Mouse (Mus musculus): ENCODE measurements at regions not wholly inside any gene's neighbourhood (a gene's known extent, or its start where the extent isn't known, plus 50 kb on each side); places are given as distances from the start of the nearest gene placed in this dataset.

DNA sequence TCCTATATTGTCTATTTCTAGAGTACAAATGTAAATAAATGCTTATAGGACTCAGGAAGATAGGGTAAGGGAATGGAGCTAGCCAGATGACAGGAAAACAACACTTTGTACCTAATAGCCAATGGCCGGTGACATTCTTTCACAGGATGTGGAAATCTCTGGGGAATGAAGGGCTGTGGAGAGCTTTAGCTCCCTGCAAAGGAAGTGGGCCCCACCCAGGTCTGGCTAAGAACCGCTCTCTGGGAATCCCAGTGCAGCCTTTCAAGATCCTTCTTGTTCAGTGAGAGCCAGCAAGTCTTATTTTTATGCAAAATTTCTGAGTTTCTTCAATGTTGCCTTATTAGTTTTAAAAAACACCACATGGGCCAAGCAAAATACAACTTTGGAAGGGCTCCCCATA is 54.7 kb upstream of the Pappa2 start:
- DNase-seq (ENCODE audit: low spot score), result no peak

DNA sequence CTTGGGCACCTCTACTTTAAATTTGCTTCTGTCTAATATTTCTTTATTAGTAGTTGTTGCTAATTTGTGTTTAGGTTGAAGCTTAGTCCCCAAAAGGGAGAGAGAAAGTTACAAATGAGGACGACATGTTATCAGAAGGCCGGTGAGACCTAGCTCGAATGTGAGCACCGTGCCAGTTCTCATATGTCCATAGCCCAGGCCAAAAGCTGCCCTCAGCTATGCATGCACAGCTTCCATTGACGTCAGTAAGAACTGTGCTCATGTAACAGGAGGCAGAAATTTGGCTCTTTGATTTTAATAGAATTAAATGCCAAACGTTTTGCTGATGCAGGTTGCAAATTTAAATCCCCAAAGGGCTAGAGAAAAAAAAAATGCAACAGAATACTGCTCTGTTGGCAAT is 56.1 kb upstream of the Pappa2 start:
- DNase-seq (ENCODE audit: low spot score), result no peak

DNA sequence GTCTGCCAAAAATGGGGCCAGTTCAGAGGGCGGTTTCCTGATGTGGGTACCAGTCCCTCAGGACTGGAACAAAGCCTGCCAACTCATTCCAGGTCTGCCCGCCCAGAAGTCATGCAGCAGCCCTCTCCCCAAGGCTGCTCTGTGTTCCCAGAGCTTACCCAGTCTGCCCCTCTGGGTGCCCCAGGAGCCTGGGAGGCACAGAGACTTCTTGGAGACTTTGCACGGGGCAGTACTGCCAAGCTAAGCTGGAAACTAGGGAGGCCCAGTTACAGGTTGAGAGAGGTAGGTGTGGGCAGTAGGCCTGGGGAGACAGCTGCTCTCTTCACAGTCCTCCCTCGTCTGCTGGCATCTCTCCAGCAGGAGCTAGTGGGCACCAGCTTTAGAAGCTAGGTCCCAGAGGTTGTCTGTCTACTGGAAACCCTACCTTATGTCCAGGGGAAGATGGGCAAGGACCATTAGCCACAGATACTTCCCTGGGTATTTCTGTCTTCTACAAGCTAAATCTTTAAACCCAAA is 65.6 kb upstream of the Pappa2 start:
- no peak for DNase-seq (ENCODE audit: low spot score)

DNA sequence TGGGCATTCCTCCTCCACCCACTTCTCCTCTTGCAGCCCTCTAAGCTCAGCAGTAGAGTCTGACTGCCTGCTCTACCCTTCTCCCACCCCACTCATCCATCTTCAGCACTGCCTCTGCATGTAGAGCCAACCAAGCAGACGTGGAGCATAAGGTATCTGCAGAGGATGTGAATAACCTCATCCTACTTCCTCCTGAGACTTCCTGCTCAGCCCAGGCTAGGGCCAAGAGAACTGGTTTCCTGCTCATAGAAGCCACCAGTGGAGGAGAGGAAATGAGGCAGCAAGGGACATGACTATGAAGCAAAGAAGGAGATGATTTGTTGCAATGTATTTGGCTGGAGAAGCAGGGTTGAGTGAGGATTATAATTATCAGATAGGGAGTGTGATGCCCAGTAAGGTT is 84.7 kb upstream of the Pappa2 start:
- DNase-seq (ENCODE audit: low spot score), result no peak

DNA sequence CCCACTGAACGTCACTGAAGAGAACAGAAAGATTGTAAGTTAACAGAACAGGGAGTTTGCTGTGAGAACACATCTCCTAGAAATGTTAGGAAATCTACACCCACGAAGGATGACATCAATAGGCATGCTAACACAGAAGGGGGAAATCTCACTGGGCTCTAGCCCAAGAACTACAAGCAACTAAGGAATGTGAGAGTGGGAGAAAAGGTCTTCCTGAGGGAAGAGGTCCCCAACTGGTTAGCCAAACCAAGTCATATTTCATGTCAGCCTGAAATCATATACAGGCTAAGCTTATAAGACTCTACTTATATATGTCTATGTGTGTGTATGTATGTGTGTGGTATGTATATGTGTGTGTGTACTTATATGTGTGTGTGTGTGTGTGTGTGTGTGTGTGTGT is 118.9 kb upstream of the Pappa2 start:
- DNase-seq (ENCODE audit: low spot score), result no peak

DNA sequence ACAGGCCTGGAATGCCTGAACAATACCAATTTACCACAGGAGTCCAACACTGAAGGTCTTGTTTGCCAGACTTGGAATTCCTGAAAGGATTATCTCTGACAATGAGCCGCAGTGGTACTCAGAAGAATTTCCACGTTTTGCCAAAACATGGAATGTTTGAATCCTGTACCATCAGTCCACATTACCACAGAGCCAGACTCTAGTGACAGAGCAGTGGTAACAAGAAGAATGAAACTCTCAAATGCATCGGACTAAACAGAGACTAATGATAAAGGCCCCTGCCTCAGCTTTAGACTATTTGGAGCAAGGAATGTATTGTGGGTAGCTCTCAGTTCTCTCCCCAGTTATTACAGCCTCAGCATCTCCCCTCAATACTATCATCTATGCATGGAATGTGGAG is 109.9 kb upstream of the Cop1 start:
- DNase-seq (ENCODE audit: low spot score), result no peak

DNA sequence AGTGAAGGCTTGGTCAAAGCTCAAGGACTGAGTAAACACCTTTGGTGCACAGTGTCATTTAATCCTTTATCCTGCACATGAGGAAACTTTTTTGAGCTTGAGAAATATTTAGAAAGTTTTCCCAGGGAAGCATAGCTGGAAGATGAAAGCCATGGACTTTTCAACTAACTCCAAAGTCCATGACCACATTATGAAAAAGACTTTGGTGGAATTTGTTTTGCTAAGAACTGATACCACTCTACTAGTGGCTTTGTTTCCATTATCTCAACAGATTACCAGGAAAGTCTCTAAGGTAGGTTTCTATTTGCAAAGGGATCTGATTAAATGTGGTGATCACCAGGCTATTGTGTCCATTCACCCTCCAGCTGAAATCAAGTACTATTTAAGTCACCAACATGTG is 107.2 kb upstream of the Cop1 start:
- no peak for DNase-seq (ENCODE audit: low spot score)

DNA sequence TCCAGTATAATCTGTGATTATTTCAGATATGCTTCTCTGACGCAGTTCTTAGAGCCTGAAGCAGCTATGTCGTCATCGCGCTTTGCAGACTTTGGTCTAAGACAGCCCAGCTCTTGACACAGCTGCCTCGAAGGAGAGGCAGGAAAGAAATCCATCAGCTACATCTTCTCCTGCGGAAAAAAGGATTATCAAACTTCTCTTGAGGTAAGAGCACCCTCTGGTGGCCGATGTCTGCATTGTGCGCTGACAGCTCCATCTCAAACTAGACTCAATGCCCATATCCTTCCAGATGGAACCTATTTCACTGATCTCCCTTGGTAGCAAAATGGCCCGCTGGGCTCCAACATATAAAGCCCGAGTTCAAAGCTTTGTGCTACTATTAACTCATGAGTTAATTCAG is 96.8 kb upstream of the Cop1 start:
- DNase-seq (ENCODE audit: low spot score), result peak; percentile 41

DNA sequence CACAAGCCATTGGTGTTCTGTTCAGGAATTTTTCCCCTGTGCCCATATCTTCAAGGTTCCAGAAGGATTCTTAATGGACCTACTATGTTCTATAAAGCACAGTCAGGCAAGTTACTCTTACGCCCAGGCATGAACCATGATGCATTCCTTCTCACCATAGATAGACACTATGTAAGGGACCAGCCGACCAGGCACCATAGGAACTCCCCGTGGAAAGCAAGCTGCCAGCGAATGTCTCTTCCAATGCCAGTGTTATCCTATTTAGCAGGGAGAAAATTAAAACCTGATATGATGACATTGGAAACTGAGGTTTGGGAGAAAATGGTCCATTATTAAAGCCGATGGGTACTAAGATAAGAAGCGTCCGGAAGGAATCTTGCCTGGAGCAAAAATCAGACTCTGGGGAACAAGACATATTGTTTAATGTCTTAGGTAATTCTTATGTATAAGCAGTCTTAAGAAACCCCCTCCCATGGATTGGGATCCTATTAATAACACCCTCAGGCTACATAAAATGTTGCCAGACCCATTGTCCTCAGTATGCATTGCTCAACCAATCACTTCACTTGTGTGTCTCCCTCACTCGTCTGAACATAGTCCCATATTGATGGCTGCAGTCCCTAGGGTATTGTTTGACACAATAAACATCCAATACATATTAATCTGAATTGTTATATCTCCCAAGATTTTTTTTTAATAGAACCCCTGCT is 84.2 kb upstream of the Cop1 start:
- no peak for DNase-seq (ENCODE audit: low spot score)

DNA sequence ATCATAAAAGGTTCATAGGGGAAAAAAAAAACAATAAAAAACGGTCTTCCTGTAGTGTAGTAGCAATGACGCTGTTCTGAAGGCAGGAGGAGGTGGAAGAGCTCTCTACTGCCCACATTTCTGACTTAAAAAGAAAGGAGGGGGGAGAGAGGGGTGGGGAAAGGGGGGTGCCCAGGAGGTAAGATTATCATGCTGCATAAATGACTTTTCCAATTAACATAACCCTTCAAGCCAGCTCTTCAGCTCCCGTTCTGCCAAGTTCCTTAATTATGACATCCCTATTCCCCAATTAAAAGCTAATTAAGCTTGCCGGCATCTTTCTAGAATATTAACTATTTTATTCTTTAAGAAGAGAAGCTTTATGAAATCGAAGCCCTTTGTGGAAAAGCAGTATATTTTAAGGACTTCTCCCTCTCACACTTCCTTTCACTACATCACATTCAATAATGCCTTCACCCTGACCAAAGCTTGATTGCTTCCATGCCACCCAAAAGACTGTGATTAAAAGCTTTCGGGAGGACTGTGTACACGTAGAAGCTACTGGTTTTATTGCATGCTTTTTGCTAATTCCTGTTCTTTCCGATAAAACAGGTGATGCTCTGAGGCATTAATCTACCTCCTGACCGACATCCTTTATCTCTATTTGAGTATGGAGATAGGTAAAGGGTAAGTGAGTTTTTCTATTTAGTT is 83.5 kb upstream of the Cop1 start:
- no peak for DNase-seq (ENCODE audit: low spot score)

DNA sequence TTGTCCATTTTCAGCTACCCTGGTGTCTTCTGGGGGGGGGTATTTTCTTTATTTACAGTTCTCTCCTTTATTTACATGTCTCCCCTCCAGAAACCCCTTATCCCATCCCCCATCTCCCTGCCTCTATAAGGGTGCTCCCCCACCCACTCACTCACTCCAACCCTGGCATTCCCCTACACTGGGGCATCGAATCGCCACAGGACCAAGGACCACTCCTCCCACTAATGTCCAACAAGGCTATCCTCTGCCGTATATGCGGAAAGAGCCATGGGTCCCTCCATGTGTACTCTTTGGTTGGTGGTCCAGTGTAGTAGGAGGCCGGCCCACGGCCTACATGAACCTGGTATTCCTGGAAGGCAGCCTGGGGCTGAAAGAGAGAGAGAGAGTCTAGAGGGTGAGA is 82.9 kb upstream of the Cop1 start:
- no peak for DNase-seq (ENCODE audit: low spot score)

DNA sequence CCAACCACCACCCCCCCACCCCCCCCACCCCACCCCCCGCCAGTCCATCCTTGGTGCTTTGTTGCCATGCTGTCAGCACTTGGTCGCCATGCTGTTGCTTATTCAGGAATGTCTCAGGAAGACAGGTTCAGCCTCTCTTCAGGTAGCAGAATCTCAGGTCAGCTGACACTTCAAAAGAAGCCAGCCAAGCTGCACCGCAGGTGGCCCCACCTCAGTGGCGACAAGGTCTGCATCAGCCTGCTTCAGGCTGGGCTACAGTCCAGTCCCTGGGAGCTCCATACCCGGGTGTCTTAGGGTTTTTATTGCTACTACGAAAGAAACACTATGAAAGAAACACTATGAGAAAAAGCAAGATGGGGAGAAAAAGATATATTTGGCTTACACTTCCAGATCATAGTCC is 82.4 kb upstream of the Cop1 start:
- DNase-seq (ENCODE audit: low spot score), result no peak

DNA sequence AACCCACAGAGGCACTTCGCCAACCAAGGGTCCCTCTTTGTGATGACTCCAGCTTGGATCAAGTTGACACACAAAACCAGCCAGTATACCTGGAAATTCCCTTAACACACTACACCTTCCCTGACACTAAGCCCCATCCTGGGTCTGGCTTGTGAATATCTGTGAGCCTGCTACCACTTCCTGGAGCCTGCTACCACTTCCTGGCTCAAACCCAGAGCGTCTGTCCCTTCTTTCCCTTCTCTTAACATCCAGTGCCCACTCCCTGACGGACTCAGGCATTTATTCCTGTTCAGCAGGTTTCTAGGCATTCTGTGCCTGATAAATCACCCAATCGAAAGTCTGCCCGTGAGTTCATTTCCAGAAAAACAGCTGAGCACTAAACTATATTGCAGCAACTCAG is 81.8 kb upstream of the Cop1 start:
- no peak for DNase-seq (ENCODE audit: low spot score)

DNA sequence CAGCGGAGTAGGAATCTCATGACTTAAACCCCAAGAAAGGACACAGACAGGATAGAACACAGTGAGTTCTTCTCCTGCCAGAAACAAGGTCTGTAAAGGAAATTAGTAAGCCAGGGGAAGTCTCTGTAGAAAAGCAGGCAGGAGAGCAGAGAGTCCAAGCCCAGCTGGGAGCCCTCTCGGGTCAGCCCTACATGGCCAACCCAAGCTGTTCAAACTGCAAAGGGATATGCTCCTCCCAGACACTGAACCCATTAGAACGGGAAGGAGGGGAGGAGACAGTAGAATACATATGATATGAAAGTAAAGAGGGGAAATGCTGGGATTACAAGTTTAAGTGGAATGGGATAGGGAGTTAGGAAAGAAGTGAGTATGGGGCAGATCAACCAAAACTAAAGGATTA is 75.7 kb upstream of the Cop1 start:
- no peak for DNase-seq (ENCODE audit: low spot score)

DNA sequence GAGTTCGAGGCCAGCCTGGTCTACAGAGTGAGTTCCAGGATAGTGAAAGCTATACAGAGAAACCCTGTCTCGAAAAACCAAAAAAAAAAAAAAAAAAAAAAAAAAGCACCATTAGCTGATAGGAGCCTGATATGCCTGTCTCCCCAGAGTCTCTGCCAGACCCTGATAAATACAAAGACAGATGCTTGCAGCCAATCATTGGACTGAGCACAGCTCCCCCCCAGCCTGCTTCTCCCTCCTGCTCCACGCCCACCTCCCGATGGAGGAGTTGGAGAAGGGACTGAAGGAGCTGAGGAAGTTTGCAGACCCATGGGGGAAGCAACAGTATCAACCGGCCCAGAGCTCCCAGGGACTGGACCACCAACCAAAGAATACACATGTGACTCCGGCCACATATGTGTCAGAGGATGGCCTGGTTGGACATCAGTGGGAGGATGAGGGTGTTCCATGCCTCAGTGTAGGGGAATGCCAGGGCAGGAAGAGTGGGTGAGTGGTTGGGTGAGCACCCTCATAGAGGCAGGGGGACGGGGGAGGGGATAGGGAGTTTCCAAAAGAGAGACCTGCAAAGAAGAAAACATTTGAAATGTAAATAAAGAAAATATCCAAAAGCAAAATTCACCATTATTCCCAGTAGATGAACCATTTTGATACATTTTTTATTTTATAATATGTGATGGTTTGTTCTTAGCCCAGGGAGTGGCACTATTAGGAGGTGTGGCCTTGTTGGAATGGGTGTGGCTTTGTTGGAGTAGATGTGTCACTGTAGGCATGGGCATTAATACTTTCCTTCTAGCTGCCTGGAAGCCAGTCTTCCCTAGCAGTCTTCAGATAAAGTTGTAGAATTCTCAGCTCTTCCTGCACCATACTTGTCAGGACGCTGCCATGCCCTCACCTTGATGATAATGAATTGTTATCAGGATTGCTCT is 71.8 kb upstream of the Cop1 start:
- no peak for DNase-seq (ENCODE audit: low spot score)

DNA sequence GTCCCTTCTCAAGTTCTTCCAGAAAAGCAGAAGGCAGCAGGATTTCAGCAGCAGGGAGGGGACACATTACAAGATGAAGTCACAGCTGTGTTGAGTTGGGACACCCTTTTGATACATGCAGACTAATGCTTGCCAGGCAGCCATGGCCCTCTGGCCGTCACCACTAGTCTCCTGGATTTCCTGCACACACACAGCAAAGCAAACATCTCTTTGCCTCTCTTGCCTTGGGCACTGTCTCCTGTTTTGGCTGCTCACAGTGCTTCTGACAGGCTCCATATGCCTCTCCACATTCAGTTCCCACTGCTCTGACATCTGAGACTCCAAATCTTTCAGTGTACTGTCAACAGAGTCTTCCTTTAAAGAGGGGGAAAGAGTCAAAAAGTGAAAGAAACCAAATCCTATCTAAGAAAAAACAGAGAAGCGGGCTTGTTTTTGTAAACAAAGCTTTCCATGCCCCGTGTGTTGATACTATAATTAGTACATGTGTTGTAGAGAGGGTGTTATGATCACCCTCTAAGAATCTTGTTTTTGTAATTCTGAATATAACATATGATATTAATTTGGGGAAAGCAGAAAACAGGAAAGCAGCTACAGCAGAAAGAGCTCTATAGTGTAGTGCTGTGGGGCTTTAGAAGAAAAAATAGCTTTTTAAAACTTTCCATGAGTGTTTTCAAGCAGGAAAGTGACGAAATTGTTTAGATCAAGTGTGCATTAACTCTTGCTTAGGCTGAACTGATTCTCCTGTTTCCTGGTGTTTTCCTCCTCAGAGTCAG is 68.8 kb upstream of the Cop1 start:
- DNase-seq (ENCODE audit: low spot score), result no peak

DNA sequence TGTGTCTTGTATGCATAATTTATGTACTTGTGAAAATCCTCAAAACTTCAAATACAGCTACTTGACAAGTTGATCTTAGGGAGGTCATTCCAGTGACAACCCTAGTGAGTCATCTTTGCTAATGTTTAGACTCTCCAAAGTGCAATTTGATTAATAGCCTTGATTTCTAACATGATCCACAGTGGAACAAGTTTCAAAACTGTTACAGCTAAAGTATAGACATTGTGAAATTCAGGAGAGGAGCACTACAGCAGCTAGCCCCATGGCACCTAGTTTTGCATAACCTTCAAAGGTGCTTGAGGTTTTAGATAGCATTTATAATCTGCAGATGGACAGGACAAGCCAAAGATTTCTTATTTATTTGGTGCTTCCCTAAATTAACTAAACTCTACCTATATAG is 50.1 kb upstream of the Cop1 start:
- DNase-seq (ENCODE audit: low spot score), result no peak

Data from testis, postnatal 14 days (tissue).